Mouse (Mus musculus): ENCODE data around the gene Cbln3.

DNA sequence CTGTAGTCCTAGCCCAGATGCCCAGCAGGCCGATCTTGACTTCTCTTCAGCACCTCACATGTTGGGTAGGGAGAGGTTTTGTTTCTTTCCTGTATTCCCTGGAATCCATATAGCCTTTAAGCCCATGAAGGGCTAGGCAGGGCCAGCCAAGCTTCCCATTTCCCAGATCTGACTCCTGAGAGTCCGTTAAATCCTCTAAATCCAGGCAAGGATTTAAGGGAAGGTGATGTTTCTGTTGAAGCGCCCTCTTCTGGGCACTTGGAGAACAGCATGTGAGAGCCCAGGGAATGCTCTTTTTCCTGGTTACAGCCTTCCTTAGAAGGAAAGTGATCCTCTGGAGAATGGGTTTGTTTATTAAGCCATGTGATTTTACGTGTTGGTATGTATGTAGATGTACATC lies 17.2 kb downstream of the Cbln3 start:
- no peak for TF ChIP-seq POLR2AphosphoS2 (IDR thresholded peaks at IDR 0.05; ENCODE audit: low read depth, low read length)
- no peak for TF ChIP-seq MAFK (IDR thresholded peaks at IDR 0.05; ENCODE audit: insufficient replicate concordance, low read length)
- peak; percentile 75 to 97 for TF ChIP-seq CTCF (conservative IDR thresholded peaks at IDR 0.05 in 1 of 2, IDR thresholded peaks at IDR 0.05 in 1 of 2; ENCODE audit: low read depth in 2 of 2, low read length in 2 of 2)
- no peak for TF ChIP-seq MEF2A (IDR thresholded peaks at IDR 0.05; ENCODE audit: borderline replicate concordance, low read depth, low read length)

Data from CH12.LX (cell line).